Mouse (Mus musculus) ES-E14 (cell line): ENCODE results near the gene Smim12. TPM values are rescaled to one million over a fixed set of nuclear protein-coding genes. Genes with fewer than 3 reads are reported as not detected.
A peak's percentile ranks its signal among the peaks of the same experiment; 100 is the strongest.

Source experiments
- DNase-seq: peaks from one replicate; pipeline ENCODE4 v3.0.0-alpha.2; 2013; ENCODE audit warnings: low read depth, low spot score
- H3K27ac ChIP-seq: 2 replicates; pipeline ENCODE4 v1.5.1; 2012; ENCODE audit warnings: low read depth, mild to moderate bottlenecking, low read length, moderate library complexity, mixed read lengths; ENCODE audit not compliant: poor library complexity, insufficient read depth, severe bottlenecking
- H3K36me3 ChIP-seq: 2 replicates; pipeline ENCODE4 v1.6.1; 2012; ENCODE audit warnings: mild to moderate bottlenecking, low read length, moderate library complexity, mixed read lengths; ENCODE audit not compliant: control insufficient read depth, poor library complexity, insufficient read depth, severe bottlenecking
- H3K4me1 ChIP-seq, 2 experiments: fragments of 150-350 bp in 1 of 2; sonication (generic) in 1 of 2; 2 replicates each; pipeline ENCODE4 v1.6.1; 2012; ENCODE audit warnings: low read length in 2 of 2, mild to moderate bottlenecking in 1 of 2, mixed read lengths in 1 of 2; ENCODE audit not compliant: control insufficient read depth in 2 of 2, insufficient read depth in 2 of 2, poor library complexity in 1 of 2
- H3K4me3 ChIP-seq, 2 experiments: fragments of 150-350 bp in 1 of 2; sonication (generic) in 1 of 2; 2 replicates each; pipeline ENCODE4 v1.5.1; 2012; ENCODE audit warnings: low read length in 2 of 2, low read depth in 1 of 2, mild to moderate bottlenecking in 1 of 2, mixed read lengths in 1 of 2; ENCODE audit not compliant: insufficient read depth in 1 of 2, poor library complexity in 1 of 2, severe bottlenecking in 1 of 2
- H3K9ac ChIP-seq: 2 replicates; pipeline ENCODE4 v1.6.1; 2012; ENCODE audit warnings: low read depth, mild to moderate bottlenecking, low read length, mixed read lengths; ENCODE audit not compliant: poor library complexity, insufficient read depth, severe bottlenecking
- H3K9me3 ChIP-seq: fragments of 150-350 bp; sonication (generic); 2 replicates; pipeline ENCODE4 v1.6.1; 2012; ENCODE audit warnings: low read depth, mild to moderate bottlenecking, low read length; ENCODE audit not compliant: control insufficient read depth, insufficient read depth
- CHD2 ChIP-seq: IDR thresholded peaks from 2 replicates; pipeline ENCODE4 v1.6.1; 2014; ENCODE audit warnings: mild to moderate bottlenecking, low read depth, low read length, inconsistent platforms
- HCFC1 ChIP-seq: IDR thresholded peaks from 2 replicates; pipeline ENCODE4 v1.6.1; 2012; ENCODE audit warnings: low read length, inconsistent platforms, borderline replicate concordance; ENCODE audit not compliant: insufficient read depth
- MAFK ChIP-seq: IDR thresholded peaks from 2 replicates; pipeline ENCODE4 v1.6.1; 2014; ENCODE audit warnings: mild to moderate bottlenecking, low read depth, low read length, inconsistent platforms; ENCODE audit not compliant: insufficient read depth
- ZC3H11A ChIP-seq: IDR thresholded peaks from 2 replicates; pipeline ENCODE4 v1.6.1; 2012; ENCODE audit warnings: low read depth, mild to moderate bottlenecking, inconsistent platforms, low read length, borderline replicate concordance
- ZNF384 ChIP-seq: IDR thresholded peaks from 2 replicates; pipeline ENCODE4 v1.6.1; 2012; ENCODE audit warnings: low read depth, low read length, inconsistent platforms
- in situ Hi-C, 2 experiments: fragments of 600-800 bp; cut with MboI; formaldehyde crosslinking; loops; one replicate each; pipeline ENCODE4 v1.15.1; 2025; ENCODE audit warnings: low sequenced_read_pairs in 2 of 2, inconsistent platforms in 1 of 2; ENCODE audit not compliant: unreplicated experiment in 2 of 2
- total RNA-seq: library from RNA; depleted of rRNA; stranded (reverse); fragments of 300-350 nt; gene quantifications from 2 replicates; pipeline ENCODE4 v1.2.3, GENCODE M21; 2012; rRNA removed

The Smim12 gene
- total RNA-seq, 1 experiment, result 50.2 TPM

GRCm38 (mm10) chr4:127278451-127279001, 34.9 kb downstream of the Smim12 start:
- H3K4me3 ChIP-seq, result no peak overlapping the region
- H3K4me1 ChIP-seq, result no peaks in the 10 kb centered on the region
- H3K27ac ChIP-seq, result no peak overlapping the region
- H3K36me3 ChIP-seq, result no peaks in the 10 kb centered on the region
- no peak for DNase-seq
- in situ Hi-C loops, result no loop called here
- TF ChIP-seq ZNF384 (no peak), CHD2 (no peak), HCFC1 (no peak), ZC3H11A (no peak)
- no peak overlapping the region for H3K9ac ChIP-seq
- H3K9me3 ChIP-seq, result no peaks in the 10 kb centered on the region

DNA sequence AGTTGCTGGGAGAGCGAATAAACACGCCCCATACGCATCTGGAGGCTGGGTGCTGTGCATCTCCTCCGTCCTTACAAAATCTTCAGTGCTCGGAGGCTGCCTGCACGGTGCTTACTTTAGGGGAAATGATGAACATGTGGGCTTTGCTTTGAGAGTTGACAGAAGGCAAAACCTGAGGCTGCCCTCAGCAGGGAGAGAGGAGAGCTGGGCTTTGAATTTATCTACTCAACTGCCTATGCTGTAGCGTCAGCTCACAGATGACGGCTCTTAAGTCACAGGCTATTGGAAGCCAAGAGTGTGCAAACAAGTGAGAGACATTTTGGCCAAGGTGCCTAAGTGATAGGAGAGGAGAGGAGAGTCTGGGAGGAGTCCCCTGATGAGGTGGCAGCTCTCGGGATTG, 35.7 kb downstream of the Smim12 start:
- Histone ChIP-seq H3K9me3 (no peaks in the 10 kb centered on the region), H3K36me3 (no peaks in the 10 kb centered on the region), H3K27ac (no peak overlapping the region), H3K4me3 (no peak overlapping the region), H3K4me1 (no peaks in the 10 kb centered on the region), H3K9ac (no peak overlapping the region)
- DNase-seq, result no peak
- TF ChIP-seq ZNF384, result no peak
- TF ChIP-seq CHD2, result no peak
- TF ChIP-seq HCFC1, result no peak
- TF ChIP-seq MAFK, result no peak
- no peak for TF ChIP-seq ZC3H11A
- in situ Hi-C loops, result no loop called here

- no peaks in the 10 kb centered on the region for H3K36me3 ChIP-seq
- no peaks in the 10 kb centered on the region for H3K9me3 ChIP-seq
- no peaks in the 10 kb centered on the region for H3K4me1 ChIP-seq
- H3K4me3 ChIP-seq, result no peak overlapping the region
- TF ChIP-seq MAFK (no peak), CHD2 (no peak), ZC3H11A (no peak), ZNF384 (no peak), HCFC1 (no peak)
- in situ Hi-C loops, result no loop called here
- no peak overlapping the region for H3K27ac ChIP-seq
- no peak for DNase-seq
- H3K9ac ChIP-seq, result no peak overlapping the region
These were observed 43.3 kb downstream of the Smim12 start for GRCm38 (mm10) chr4:127286907-127287306.

DNA sequence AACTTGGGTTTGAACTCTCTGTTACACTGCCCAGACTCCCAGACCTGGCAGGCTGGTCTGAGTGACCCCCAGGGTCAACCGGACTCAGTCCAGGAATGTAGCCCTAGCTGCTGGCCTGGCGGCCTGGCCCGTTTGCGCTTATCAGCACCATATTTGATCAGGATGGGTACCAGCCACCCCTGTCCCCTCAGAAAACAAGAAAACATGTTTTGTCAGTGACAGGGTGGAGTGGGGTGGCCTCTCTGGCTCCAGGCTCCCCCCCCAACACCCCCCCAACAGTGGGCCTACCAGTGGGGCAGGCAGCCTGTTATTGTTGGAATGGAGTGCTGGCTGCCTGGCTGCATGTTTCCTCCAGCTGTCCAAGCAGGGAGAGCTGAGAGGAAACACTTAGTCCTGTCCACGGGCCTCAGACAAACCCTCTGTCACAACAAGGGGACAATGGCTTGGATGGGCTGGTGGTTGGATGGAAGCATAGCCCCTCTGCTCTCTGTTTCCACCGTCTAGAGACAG, 45.5 kb downstream of the Smim12 start:
- no peak overlapping the region for H3K9ac ChIP-seq
- no peak overlapping the region for H3K27ac ChIP-seq
- DNase-seq, result no peak
- no peak overlapping the region for H3K4me3 ChIP-seq
- TF ChIP-seq ZNF384 (no peak), CHD2 (no peak), HCFC1 (no peak), MAFK (no peak), ZC3H11A (no peak)
- H3K36me3 ChIP-seq, result no peaks in the 10 kb centered on the region
- no peaks in the 10 kb centered on the region for H3K4me1 ChIP-seq
- H3K9me3 ChIP-seq, result no peaks in the 10 kb centered on the region
- in situ Hi-C loops, result no loop called here

DNA sequence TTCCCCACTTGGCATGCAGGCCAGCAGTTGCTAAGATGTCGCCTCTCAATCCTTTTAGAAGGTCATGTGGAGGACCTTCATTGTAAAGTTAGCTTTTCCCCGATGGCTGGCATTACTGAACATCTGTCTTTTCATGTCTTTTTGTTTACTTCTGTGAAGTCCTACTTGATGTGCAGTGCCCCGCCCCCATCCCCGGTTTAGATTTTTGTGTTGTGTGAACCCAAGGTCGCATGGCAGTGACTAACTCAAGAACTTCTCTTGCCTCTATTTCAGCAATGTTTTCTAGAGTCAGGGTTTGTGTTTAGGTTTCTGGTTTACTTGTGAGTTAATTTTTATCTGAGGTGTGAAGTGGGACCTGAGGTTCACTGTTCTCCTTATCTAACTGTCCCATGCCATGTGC, 49.0 kb downstream of the Smim12 start:
- Histone ChIP-seq H3K4me1 (no peaks in the 10 kb centered on the region), H3K27ac (no peak overlapping the region), H3K9me3 (no peaks in the 10 kb centered on the region), H3K36me3 (no peaks in the 10 kb centered on the region), H3K4me3 (no peak overlapping the region), H3K9ac (no peak overlapping the region)
- in situ Hi-C loops, result no loop called here
- TF ChIP-seq HCFC1 (no peak), CHD2 (no peak)
- DNase-seq, result peak; percentile 21

Other genes with a start within 250 kb of the Smim12 start
- 337 and 384 TPM in 2 replicates for gene Sfpq, start 222.5 kb upstream of the Smim12 start, total RNA-seq
- gene Zmym1, start 182.6 kb upstream of the Smim12 start, total RNA-seq, result 42.9 and 56.8 TPM in 2 replicates
- gene Zmym6, start 166.4 kb upstream of the Smim12 start, total RNA-seq, result 18.1 and 18.2 TPM in 2 replicates
- gene Tmem35b, start 120.1 kb upstream of the Smim12 start, total RNA-seq, result 3.7 and 4.8 TPM in 2 replicates
- 8.8 and 14.1 TPM in 2 replicates for gene Dlgap3, start 74.6 kb upstream of the Smim12 start, total RNA-seq
- gene Gja4, start 70.3 kb downstream of the Smim12 start, total RNA-seq, result 2.0 and 3.0 TPM in 2 replicates
- 80.5 and 158 TPM in 2 replicates for gene Gjb3, start 87.1 kb downstream of the Smim12 start, total RNA-seq
- 1.6 and 4.5 TPM in 2 replicates for gene Gjb4, start 110.3 kb downstream of the Smim12 start, total RNA-seq
- gene Gjb5, start 114.4 kb downstream of the Smim12 start, total RNA-seq, result 27.1 and 60.6 TPM in 2 replicates